Mouse (Mus musculus) stomach, embryonic 15.5 days (tissue): ENCODE results near the gene Rgs9. TPM values are rescaled to one million over a fixed set of nuclear protein-coding genes. Genes with fewer than 3 reads are reported as not detected.

Experiments used
- ATAC-seq: fragments of 200-750 bp; cut with Nextera tagmentation; 2 replicates; pipeline ENCODE4 v1.8.0; 2017; ENCODE audit warnings: low read depth, moderate number of reproducible peaks, moderate TSS enrichment; ENCODE audit not compliant: insufficient read depth, low FRiP score
- H3K27ac ChIP-seq: fragments of 300-500 bp; sonication (generic); 2 replicates; pipeline ENCODE4 v1.5.1; 2015; ENCODE audit warnings: mild to moderate bottlenecking, inconsistent platforms
- H3K27me3 ChIP-seq: fragments of 300-500 bp; sonication (generic); replicated peaks from 2 replicates; pipeline ENCODE4 v1.6.1; 2015; ENCODE audit warnings: inconsistent platforms
- H3K36me3 ChIP-seq: fragments of 300-500 bp; sonication (generic); 2 replicates; pipeline ENCODE4 v1.6.1; 2015; ENCODE audit warnings: inconsistent platforms
- H3K4me1 ChIP-seq: fragments of 300-500 bp; sonication (generic); 2 replicates; pipeline ENCODE4 v1.6.1; 2015; ENCODE audit warnings: inconsistent platforms
- H3K4me2 ChIP-seq: fragments of 300-500 bp; sonication (generic); 2 replicates; pipeline ENCODE4 v1.6.1; 2015; ENCODE audit warnings: mild to moderate bottlenecking, inconsistent platforms
- H3K4me3 ChIP-seq: fragments of 300-500 bp; sonication (generic); replicated peaks from 2 replicates; pipeline ENCODE4 v1.5.1; 2015; ENCODE audit warnings: inconsistent platforms
- H3K9ac ChIP-seq: fragments of 300-500 bp; sonication (generic); 2 replicates; pipeline ENCODE4 v1.6.1; 2015; ENCODE audit warnings: inconsistent platforms
- H3K9me3 ChIP-seq: fragments of 300-500 bp; sonication (generic); 2 replicates; pipeline ENCODE4 v1.6.1; 2016; ENCODE audit warnings: inconsistent platforms
- WGBS: fragments of 180-500 bp; shearing (Covaris S2); methylation state at CpG from one replicate; pipeline ENCODE4 v1.1.7; 2015; 5-methylcytosine and 5-hydroxymethylcytosine counted together
- polyA plus RNA-seq: library from polyadenylated mRNA; unstranded; fragments of >200 nt; fragmentation: Nextera tagmentation; extraction: Ambion mirVana; gene quantifications from 2 replicates; pipeline ENCODE4 v1.2.1, GENCODE M21; 2015

The Rgs9 gene
- polyA plus RNA-seq, 1 experiment from 2014 or later, result 2.3 TPM

- WGBS, result 71% methylated on average over 6 of the region's 6 CpGs
- H3K4me1 ChIP-seq, result no peaks in the 10 kb centered on the region
- no peak for ATAC-seq
- H3K36me3 ChIP-seq, result no peaks in the 10 kb centered on the region
- H3K27ac ChIP-seq, result no peak overlapping the region
- no peaks in the 10 kb centered on the region for H3K9me3 ChIP-seq
- H3K4me3 ChIP-seq, result no peak overlapping the region
- H3K9ac ChIP-seq, result no peak overlapping the region
- H3K27me3 ChIP-seq, result no peaks in the 10 kb centered on the region
- no peak overlapping the region for H3K4me2 ChIP-seq
Observed at GRCm38 (mm10) chr11:109187631-109188184, 110.2 kb downstream of the Rgs9 start.

DNA sequence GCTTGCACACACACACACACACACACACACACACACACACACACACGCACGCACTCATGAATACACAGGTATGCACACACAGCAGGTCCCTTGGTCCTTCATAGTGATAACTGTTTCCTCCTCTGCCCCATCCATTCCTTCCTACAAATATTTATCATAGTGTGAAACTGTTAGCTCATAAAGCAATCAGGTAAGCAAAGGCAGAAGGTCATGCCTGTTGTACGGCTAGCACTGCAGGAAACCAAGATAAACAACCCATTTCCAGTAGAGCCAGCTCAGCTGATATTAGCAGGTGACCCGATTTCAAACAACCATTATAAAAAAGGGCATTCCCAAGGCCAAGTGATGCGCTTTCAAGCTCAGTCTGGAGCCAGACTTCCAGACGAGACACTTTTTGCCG, 116.8 kb downstream of the Rgs9 start:
- H3K4me2 ChIP-seq, result no peak overlapping the region
- ATAC-seq, result no peak
- H3K27ac ChIP-seq, result no peak overlapping the region
- H3K9ac ChIP-seq, result no peak overlapping the region
- no peaks in the 10 kb centered on the region for H3K4me1 ChIP-seq
- H3K27me3 ChIP-seq, result no peaks in the 10 kb centered on the region
- WGBS, result 56% methylated on average over 7 of the region's 7 CpGs
- H3K36me3 ChIP-seq, result no peaks in the 10 kb centered on the region
- H3K4me3 ChIP-seq, result no peak overlapping the region
- no peaks in the 10 kb centered on the region for H3K9me3 ChIP-seq

GRCm38 (mm10) chr11:109180290-109180689, 117.6 kb downstream of the Rgs9 start:
- 79% methylated on average over 11 of the region's 11 CpGs for WGBS
- H3K9ac ChIP-seq, result no peak overlapping the region
- H3K27ac ChIP-seq, result no peak overlapping the region
- no peaks in the 10 kb centered on the region for H3K4me1 ChIP-seq
- no peaks in the 10 kb centered on the region for H3K36me3 ChIP-seq
- no peak for ATAC-seq
- no peaks in the 10 kb centered on the region for H3K27me3 ChIP-seq
- no peak overlapping the region for H3K4me3 ChIP-seq
- H3K9me3 ChIP-seq, result no peaks in the 10 kb centered on the region
- H3K4me2 ChIP-seq, result no peak overlapping the region

DNA sequence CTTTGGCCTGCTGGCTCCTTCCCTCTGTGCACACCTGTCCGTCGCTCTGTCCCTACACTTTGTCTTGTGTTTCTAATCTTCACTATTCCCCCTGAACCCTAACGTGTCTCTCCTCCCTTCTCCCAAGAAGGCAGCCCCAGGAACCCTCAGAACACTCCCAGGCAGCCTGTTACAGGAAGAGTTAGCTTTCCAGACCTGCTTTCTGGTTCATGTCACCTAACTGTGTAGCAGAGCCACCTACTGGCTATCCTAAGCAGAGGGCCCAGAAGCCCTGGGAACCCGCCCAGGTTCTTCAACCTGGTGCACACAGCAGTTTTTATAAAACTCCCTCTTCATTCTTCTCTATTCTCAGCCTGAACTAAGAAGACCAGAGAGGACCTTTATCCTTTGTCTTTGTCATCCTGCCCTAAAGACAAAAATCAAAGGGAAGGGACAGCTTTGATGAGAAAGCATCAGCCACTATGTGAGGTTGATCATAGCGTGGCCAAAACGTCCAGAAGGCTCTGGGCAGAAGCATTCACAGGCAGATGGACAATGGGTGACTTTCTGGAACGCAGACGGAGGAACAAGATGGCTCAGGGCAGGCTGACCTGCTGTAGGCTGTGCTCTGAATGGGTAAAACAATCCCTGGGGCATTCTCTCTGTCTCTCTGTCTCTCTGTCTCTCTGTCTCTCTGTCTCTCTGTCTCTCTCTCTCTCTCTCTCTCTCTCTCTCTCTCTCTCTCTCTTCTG, 119.0 kb downstream of the Rgs9 start:
- no peaks in the 10 kb centered on the region for H3K9me3 ChIP-seq

GRCm38 (mm10) chr11:109175376-109175969, 122.5 kb downstream of the Rgs9 start:
- ATAC-seq, result no peak
- WGBS, result 87% methylated on average over 8 of the region's 8 CpGs

More for the DNA sequence above, 119.0 kb downstream of the Rgs9 start:
- H3K4me3 ChIP-seq, result no peak overlapping the region
- no peak overlapping the region for H3K9ac ChIP-seq
- no peaks in the 10 kb centered on the region for H3K36me3 ChIP-seq
- no peak overlapping the region for H3K4me2 ChIP-seq
- ATAC-seq, result no peak; the same call in 1 of the 2 replicates
- no peaks in the 10 kb centered on the region for H3K27me3 ChIP-seq
- H3K27ac ChIP-seq, result no peak overlapping the region
- H3K4me1 ChIP-seq, result no peaks in the 10 kb centered on the region
- 57% methylated on average over 8 of the region's 8 CpGs for WGBS

More at GRCm38 (mm10) chr11:109175376-109175969, 122.5 kb downstream of the Rgs9 start:
- H3K36me3 ChIP-seq, result no peaks in the 10 kb centered on the region
- no peaks in the 10 kb centered on the region for H3K27me3 ChIP-seq
- H3K4me1 ChIP-seq, result no peaks in the 10 kb centered on the region
- H3K9ac ChIP-seq, result no peak overlapping the region
- H3K27ac ChIP-seq, result no peak overlapping the region
- no peak overlapping the region for H3K4me3 ChIP-seq
- H3K4me2 ChIP-seq, result no peak overlapping the region
- H3K9me3 ChIP-seq, result no peaks in the 10 kb centered on the region

Other genes with a start within 250 kb of the Rgs9 start
- not detected in 2 replicates for gene E030025P04Rik, start 153.8 kb downstream of the Rgs9 start, polyA plus RNA-seq
- 26.6 and 29.0 TPM in 2 replicates for gene Gna13, start 64.7 kb upstream of the Rgs9 start, polyA plus RNA-seq
- gene 9930022D16Rik, start 115.8 kb upstream of the Rgs9 start, polyA plus RNA-seq, result not detected in 2 replicates
- gene Amz2, start 127.8 kb upstream of the Rgs9 start, polyA plus RNA-seq, result 35.7 and 40.4 TPM in 2 replicates
- 3.6 and 3.8 TPM in 2 replicates for gene Arsg, start 175.2 kb upstream of the Rgs9 start, polyA plus RNA-seq
- gene Slc16a6, start 175.5 kb upstream of the Rgs9 start, polyA plus RNA-seq, result 10.3 and 12.9 TPM in 2 replicates